Mouse (Mus musculus) thymus, adult 2 months (tissue): Measurements from ENCODE around the gene Gatd1.

Source experiments
- CTCF ChIP-seq: fragments of 200-500 bp; IDR thresholded peaks from 2 replicates; pipeline ENCODE4 v1.5.1; 2012; ENCODE audit warnings: mild to moderate bottlenecking, control low read depth, low read length, moderate library complexity, borderline replicate concordance; ENCODE audit not compliant: control insufficient read depth, poor library complexity, insufficient read depth; ENCODE audit errors: extremely low read depth
- POLR2A ChIP-seq: fragments of 200-500 bp; IDR thresholded peaks from 2 replicates; pipeline ENCODE4 v1.6.1; 2012; ENCODE audit warnings: mild to moderate bottlenecking, low read length, control low read depth, moderate library complexity; ENCODE audit not compliant: control insufficient read depth, poor library complexity, insufficient read depth; ENCODE audit errors: extremely low read depth

GRCm38 (mm10) chr7:141461521-141462332 lies 47.8 kb upstream of the Gatd1 start:
- TF ChIP-seq CTCF (0 out of 2 replicates have a peak, but pooled peaks have one; percentile 28), POLR2A (no peak)
